Mouse (Mus musculus) spleen, adult 2 months (tissue): ENCODE results near the gene Ddb2. TPM values are rescaled to one million over a fixed set of nuclear protein-coding genes. Genes with fewer than 3 reads are reported as not detected.

ENCODE experiments used
- DNase-seq, 2 experiments: peaks; one replicate each; pipeline versions ENCODE4 v3.0.0 to v3.0.0-alpha.2; 2012 to 2021; ENCODE audit warnings: low spot score in 2 of 2, low read depth in 1 of 2
- H3K27ac ChIP-seq: fragments of 200-500 bp; 2 replicates; pipeline ENCODE4 v1.5.1; 2012; ENCODE audit warnings: low read length, inconsistent platforms; ENCODE audit not compliant: insufficient read depth
- H3K27me3 ChIP-seq: fragments of 200-500 bp; 2 replicates; pipeline ENCODE4 v1.6.1; 2012; ENCODE audit warnings: mild to moderate bottlenecking, moderate library complexity, low read length, inconsistent platforms; ENCODE audit not compliant: control insufficient read depth, insufficient read depth
- H3K36me3 ChIP-seq: fragments of 200-500 bp; 2 replicates; pipeline ENCODE4 v1.6.1; 2012; ENCODE audit warnings: mild to moderate bottlenecking, low read length, inconsistent platforms; ENCODE audit not compliant: control insufficient read depth, insufficient read depth
- H3K4me1 ChIP-seq: fragments of 200-500 bp; 2 replicates; pipeline ENCODE4 v1.6.1; 2011; ENCODE audit warnings: inconsistent platforms; ENCODE audit not compliant: control insufficient read depth, insufficient read depth, insufficient read length
- H3K4me3 ChIP-seq: fragments of 200-500 bp; 2 replicates; pipeline ENCODE4 v1.5.1; 2011; ENCODE audit warnings: mild to moderate bottlenecking, inconsistent platforms; ENCODE audit not compliant: insufficient read depth, insufficient read length; ENCODE audit errors: extremely low read depth
- CTCF ChIP-seq: fragments of 200-500 bp; IDR thresholded peaks from 2 replicates; pipeline ENCODE4 v1.5.1; 2011; ENCODE audit warnings: mild to moderate bottlenecking, inconsistent platforms; ENCODE audit not compliant: insufficient read depth, insufficient read length, insufficient replicate concordance; ENCODE audit errors: extremely low read depth
- POLR2A ChIP-seq: fragments of 200-500 bp; IDR thresholded peaks from 2 replicates; pipeline ENCODE4 v1.6.1; 2011; ENCODE audit warnings: low read depth, low read length, inconsistent platforms
- WGBS: fragments of 180-500 bp; shearing (Covaris S2); methylation state at CpG from one replicate; pipeline ENCODE4 v1.1.7; 2018; 5-methylcytosine and 5-hydroxymethylcytosine counted together
- polyA plus RNA-seq: library from polyadenylated mRNA; depleted of rRNA; stranded (reverse); fragments of >200 nt; gene quantifications from 2 replicates; pipeline ENCODE4 v1.2.3, GENCODE M21; 2012; rRNA removed

Ddb2 gene
- 16.2 and 18.3 TPM in 2 replicates for polyA plus RNA-seq

GRCm38 (mm10) chr2:91236601-91237510 lies at the start of gene Ddb2:
Gene Ddb2 (minus strand): TSS chr2:91236982.
- WGBS = 1% methylated on average over 47 of the region's 48 CpGs
- Histone ChIP-seq H3K4me3 (peak within 1 kb of the TSS; percentile 82), H3K4me1 (peaks cover 3% of the 10 kb centered on the region; the same call in 1 of the 2 replicates), H3K36me3 (peaks cover 5% of the 10 kb centered on the region; the same call in 1 of the 2 replicates), H3K27ac (peak within 1 kb of the TSS; percentile 96), H3K27me3 (no peaks in the 10 kb centered on the region)
- peak; percentile 92 to 94 for DNase-seq
- TF ChIP-seq CTCF (no peak), POLR2A (no peak)

- TF ChIP-seq POLR2A (no peak), CTCF (peak; percentile 86)
- WGBS = 20% methylated on average over 7 of the region's 7 CpGs
- DNase-seq = peak; percentile 7 to 48
- Histone ChIP-seq H3K27me3 (no peaks in the 10 kb centered on the region), H3K4me3 (no peak overlapping the region), H3K36me3 (no peaks in the 10 kb centered on the region), H3K27ac (no peak overlapping the region), H3K4me1 (no peaks in the 10 kb centered on the region)
Observed at GRCm38 (mm10) chr2:91285885-91286505, 49.2 kb upstream of the Ddb2 start.

- H3K27ac ChIP-seq = no peak overlapping the region
- DNase-seq = no peak
- H3K36me3 ChIP-seq = no peaks in the 10 kb centered on the region
- TF ChIP-seq CTCF (no peak), POLR2A (no peak)
- H3K4me3 ChIP-seq = no peak overlapping the region
- H3K4me1 ChIP-seq = no peaks in the 10 kb centered on the region
- 63% methylated on average over 13 of the region's 13 CpGs for WGBS
- H3K27me3 ChIP-seq = no peaks in the 10 kb centered on the region
Observed at GRCm38 (mm10) chr2:91284375-91285199, 47.8 kb upstream of the Ddb2 start.

- no peak overlapping the region for H3K27ac ChIP-seq
- H3K4me1 ChIP-seq = no peaks in the 10 kb centered on the region
- H3K4me3 ChIP-seq = no peak overlapping the region
- WGBS = 62% methylated on average over 3 of the region's 3 CpGs
- no peaks in the 10 kb centered on the region for H3K27me3 ChIP-seq
- TF ChIP-seq POLR2A (no peak), CTCF (no peak)
- no peak for DNase-seq
- H3K36me3 ChIP-seq = no peaks in the 10 kb centered on the region
Observed at GRCm38 (mm10) chr2:91283972-91284371, 47.2 kb upstream of the Ddb2 start.

- Histone ChIP-seq H3K27me3 (no peaks in the 10 kb centered on the region), H3K36me3 (peaks cover 2% of the 10 kb centered on the region), H3K27ac (no peak overlapping the region), H3K4me3 (no peak overlapping the region), H3K4me1 (no peaks in the 10 kb centered on the region)
- no peak for TF ChIP-seq POLR2A
- no peak for TF ChIP-seq CTCF
- DNase-seq = no peak
- WGBS = 92% methylated on average over 5 of the region's 5 CpGs
Observed at GRCm38 (mm10) chr2:91281366-91281765, 44.6 kb upstream of the Ddb2 start.

GRCm38 (mm10) chr2:91279372-91279755 lies 42.6 kb upstream of the Ddb2 start:
- DNase-seq = no peak
- no peak overlapping the region for H3K27ac ChIP-seq
- WGBS = 56% methylated on average over 2 of the region's 2 CpGs
- TF ChIP-seq CTCF (no peak), POLR2A (no peak)
- peaks cover 17% of the 10 kb centered on the region for H3K36me3 ChIP-seq
- H3K4me3 ChIP-seq = no peak overlapping the region
- H3K4me1 ChIP-seq = no peaks in the 10 kb centered on the region
- H3K27me3 ChIP-seq = no peaks in the 10 kb centered on the region
